Mouse (Mus musculus) heart, embryonic 11.5 days (tissue): ENCODE measurements around the gene Trim34a. TPM values are rescaled to one million over a fixed set of nuclear protein-coding genes. Genes with fewer than 3 reads are reported as not detected.
"Not testable (repeated sequence)": the region's sequence is repeated elsewhere in the genome, so short reads cannot be mapped to it uniquely, and the experiment has no call there.

ENCODE experiments used
- ATAC-seq: fragments of 200-750 bp; cut with Nextera tagmentation; replicated peaks from 2 replicates; pipeline ENCODE4 v1.8.0; 2017; ENCODE audit warnings: moderate library complexity; ENCODE audit not compliant: insufficient number of reproducible peaks, low FRiP score, low TSS enrichment
- H3K27ac ChIP-seq: fragments of 300-500 bp; sonication (generic); 2 replicates; pipeline ENCODE4 v1.5.1; 2014; ENCODE audit warnings: mild to moderate bottlenecking, low read depth, low read length
- H3K27me3 ChIP-seq: fragments of 300-500 bp; sonication (generic); 2 replicates; pipeline ENCODE4 v1.6.1; 2014; ENCODE audit warnings: mild to moderate bottlenecking, low read length, mixed read lengths; ENCODE audit not compliant: control insufficient read depth, insufficient read depth
- H3K36me3 ChIP-seq: fragments of 300-500 bp; sonication (generic); 2 replicates; pipeline ENCODE4 v1.6.1; 2014; ENCODE audit warnings: mild to moderate bottlenecking, low read length, moderate library complexity, mixed read lengths; ENCODE audit not compliant: control insufficient read depth, insufficient read depth
- H3K4me1 ChIP-seq: fragments of 300-500 bp; sonication (generic); 2 replicates; pipeline ENCODE4 v1.6.1; 2014; ENCODE audit warnings: low read length; ENCODE audit not compliant: control insufficient read depth, insufficient read depth
- H3K4me2 ChIP-seq: fragments of 300-500 bp; sonication (generic); 2 replicates; pipeline ENCODE4 v1.6.1; 2014; ENCODE audit warnings: mild to moderate bottlenecking, moderate library complexity
- H3K4me3 ChIP-seq: fragments of 300-500 bp; sonication (generic); 2 replicates; pipeline ENCODE4 v1.5.1; 2014; ENCODE audit warnings: low read depth, low read length
- H3K9ac ChIP-seq: fragments of 300-500 bp; sonication (generic); 2 replicates; pipeline ENCODE4 v1.6.1; 2014; ENCODE audit warnings: mild to moderate bottlenecking, low read depth, low read length, moderate library complexity
- H3K9me3 ChIP-seq: fragments of 300-500 bp; sonication (generic); replicated peaks from 2 replicates; pipeline ENCODE4 v1.6.1; 2016; ENCODE audit warnings: low read length; ENCODE audit not compliant: control insufficient read depth
- WGBS: fragments of 180-500 bp; shearing (Covaris S2); extraction: QIAGEN DNeasy Blood & Tissue Kit; methylation state at CpG from one replicate; pipeline ENCODE4 v1.1.7; 2014; ENCODE audit not compliant: insufficient replicate concordance; 5-methylcytosine and 5-hydroxymethylcytosine counted together
- polyA plus RNA-seq: library from polyadenylated mRNA; unstranded; fragments of >200 nt; fragmentation: Nextera tagmentation; extraction: Ambion mirVana; gene quantifications from 2 replicates; pipeline ENCODE4 v1.2.1, GENCODE M21; 2014

The Trim34a gene
- polyA plus RNA-seq, 1 experiment from 2014 or later, result 2.9 TPM

- H3K9me3 ChIP-seq, result no peaks in the 10 kb centered on the region
- no peaks in the 10 kb centered on the region for H3K27me3 ChIP-seq
- ATAC-seq, result no peak
- H3K4me3 ChIP-seq, result no peak overlapping the region
- no peak overlapping the region for H3K4me2 ChIP-seq
- H3K36me3 ChIP-seq, result no peaks in the 10 kb centered on the region
- H3K4me1 ChIP-seq, result 0 out of 2 replicates have a peak, but pooled peaks cover 3% of the 10 kb centered on the region
- H3K9ac ChIP-seq, result no peak overlapping the region
- H3K27ac ChIP-seq, result no peak overlapping the region
These were observed 3.4 kb upstream of the Trim34a start for GRCm38 (mm10) chr7:104240857-104241256.

GRCm38 (mm10) chr7:104243616-104244015 lies 641 bp upstream of the Trim34a start:
- 45% methylated on average over 1 of the region's 1 CpGs for WGBS
- Histone ChIP-seq H3K4me1 (0 out of 2 replicates have a peak, but pooled peaks cover 3% of the 10 kb centered on the region), H3K27me3 (no peaks in the 10 kb centered on the region), H3K9ac (no peak overlapping the region), H3K27ac (no peak overlapping the region), H3K4me3 (no peak overlapping the region), H3K36me3 (no peaks in the 10 kb centered on the region), H3K9me3 (no peaks in the 10 kb centered on the region), H3K4me2 (peak overlapping the region; percentile 71; the same call in 1 of the 2 replicates)
- ATAC-seq, result no peak

GRCm38 (mm10) chr7:104260380-104260779 lies 16.1 kb downstream of the Trim34a start:
- H3K9me3 ChIP-seq, H3K4me1 ChIP-seq, H3K27me3 ChIP-seq, H3K36me3 ChIP-seq, ATAC-seq, H3K4me2 ChIP-seq, H3K4me3 ChIP-seq, H3K9ac ChIP-seq, H3K27ac ChIP-seq: not testable (repeated sequence)
- WGBS, result 81% methylated on average over 4 of the region's 4 CpGs

GRCm38 (mm10) chr7:104265335-104265734 lies 21.1 kb downstream of the Trim34a start:
- not testable (repeated sequence) for H3K4me1 ChIP-seq, H3K9me3 ChIP-seq, H3K27ac ChIP-seq, H3K4me2 ChIP-seq, H3K9ac ChIP-seq, H3K36me3 ChIP-seq, H3K4me3 ChIP-seq, H3K27me3 ChIP-seq
- WGBS, result 84% methylated on average over 3 of the region's 5 CpGs
- ATAC-seq, result peak; percentile 65

- H3K27ac ChIP-seq, H3K36me3 ChIP-seq, H3K9ac ChIP-seq, H3K9me3 ChIP-seq, H3K4me2 ChIP-seq, H3K27me3 ChIP-seq, H3K4me1 ChIP-seq, H3K4me3 ChIP-seq, ATAC-seq: not testable (repeated sequence)
- 76% methylated on average over 3 of the region's 3 CpGs for WGBS
These were observed 35.1 kb downstream of the Trim34a start for GRCm38 (mm10) chr7:104279361-104279760.

GRCm38 (mm10) chr7:104287576-104288443 lies 43.6 kb downstream of the Trim34a start, which contains the start of gene Trim5:
Gene Trim5, minus strand, starts transcription at chr7:104288094.
- H3K9ac ChIP-seq, result not testable (repeated sequence)

GRCm38 (mm10) chr7:104290641-104291040 lies 46.4 kb downstream of the Trim34a start:
- ATAC-seq, result no peak
- H3K27me3 ChIP-seq, result no peaks in the 10 kb centered on the region
- H3K4me2 ChIP-seq, result no peak overlapping the region
- H3K9me3 ChIP-seq, result no peaks in the 10 kb centered on the region
- H3K27ac ChIP-seq, result no peak overlapping the region
- no peak overlapping the region for H3K4me3 ChIP-seq
- 85% methylated on average over 1 of the region's 1 CpGs for WGBS
- no peak overlapping the region for H3K9ac ChIP-seq
- H3K36me3 ChIP-seq, result no peaks in the 10 kb centered on the region
- no peaks in the 10 kb centered on the region for H3K4me1 ChIP-seq

More at GRCm38 (mm10) chr7:104287576-104288443, 43.6 kb downstream of the Trim34a start, which contains the start of gene Trim5:
- not testable (repeated sequence) for H3K36me3 ChIP-seq, H3K27ac ChIP-seq, H3K9me3 ChIP-seq, H3K4me1 ChIP-seq, H3K27me3 ChIP-seq
- peak within 1 kb of the TSS; percentile 32 for H3K4me3 ChIP-seq
- peak; percentile 83 for ATAC-seq
- WGBS, result 31% methylated on average over 14 of the region's 14 CpGs
- peak within 1 kb of the TSS; percentile 50 for H3K4me2 ChIP-seq

GRCm38 (mm10) chr7:104291638-104292400 lies 47.6 kb downstream of the Trim34a start:
- Histone ChIP-seq H3K4me3 (no peak overlapping the region), H3K4me2 (no peak overlapping the region), H3K27me3 (no peaks in the 10 kb centered on the region), H3K9me3 (no peaks in the 10 kb centered on the region), H3K36me3 (no peaks in the 10 kb centered on the region), H3K4me1 (no peaks in the 10 kb centered on the region), H3K9ac (no peak overlapping the region), H3K27ac (no peak overlapping the region)
- 79% methylated on average over 5 of the region's 5 CpGs for WGBS
- ATAC-seq, result no peak
